In genomic region chr3:84745537-84746189, GRCm38 (mm10) we compare ENCODE assay signal across 9 mouse cellular contexts.
DNase-seq lines count a peak whose midpoint lies in the region; ATAC-seq lines count a peak whose summit lies in the region.
"Had no signal": no experiment of that assay in that cellular context is flagged by ENCODE, and none has a peak within 500 bp of the region (broad histone marks: within the 10 kb centered on the region; RNA-seq: fewer than 3 reads in every experiment).

No protein-coding gene starts in this region.

- peak overlapping the region; percentile 37; the same call in 1 of the 2 replicates for H3K9ac ChIP-seq in neural tube, embryonic 11.5 days (ENCODE audit: low read length)
- no peak overlapping the region for H3K9ac ChIP-seq in intestine, embryonic 15.5 days

- H3K4me2 ChIP-seq in neural tube, embryonic 11.5 days (ENCODE audit: low read depth): peak overlapping the region; percentile 38
- peak overlapping the region; percentile 36 for H3K4me2 ChIP-seq in intestine, embryonic 15.5 days (replicated peaks)

- 25% methylated on average over 18 of the region's 18 CpGs for WGBS in neural tube, embryonic 11.5 days
- WGBS in intestine, embryonic 15.5 days: 16% methylated on average over 18 of the region's 18 CpGs

- intact Hi-C loops in left cerebral cortex, postnatal 36 days (cut with DNase I): no loop called here

- H3K36me3 ChIP-seq in neural tube, embryonic 11.5 days (ENCODE audit: control insufficient read depth, insufficient read depth, low read length): no peaks in the 10 kb centered on the region
- no peaks in the 10 kb centered on the region for H3K36me3 ChIP-seq in intestine, embryonic 15.5 days

- peak; percentile 68; the same call in 1 of the 2 replicates for ATAC-seq in neural tube, embryonic 11.5 days (ENCODE audit: insufficient read depth, low FRiP score, low TSS enrichment)
- ATAC-seq in intestine, embryonic 15.5 days: peak; percentile 81

- no peaks in the 10 kb centered on the region for H3K9me3 ChIP-seq in neural tube, embryonic 11.5 days (ENCODE audit: control insufficient read depth, low read length)
- H3K9me3 ChIP-seq in intestine, embryonic 15.5 days: no peaks in the 10 kb centered on the region

- no peak overlapping the region for H3K4me3 ChIP-seq in neural tube, embryonic 11.5 days (ENCODE audit: low read depth, low read length)
- no peak overlapping the region for H3K4me3 ChIP-seq in intestine, embryonic 15.5 days (replicated peaks)

- no peaks in the 10 kb centered on the region for H3K27me3 ChIP-seq in neural tube, embryonic 11.5 days (ENCODE audit: control insufficient read depth, insufficient read depth, low read length)
- no peaks in the 10 kb centered on the region for H3K27me3 ChIP-seq in intestine, embryonic 15.5 days (replicated peaks)

- peak; percentile 15 for DNase-seq in neural tube, embryonic 11.5 days (ENCODE audit: low spot score)
- no peak for DNase-seq in neural tube, embryonic 10.5 days (ENCODE audit: extremely low spot score, low spot score)
- peak; percentile 17 to 24 for DNase-seq in frontal cortex, postnatal 25 days (ENCODE audit: low spot score in 2 of 2)
- peak; percentile 57 to 68 for DNase-seq in left cerebral cortex, postnatal 36 days (ENCODE audit: low spot score in 2 of 2)
- peak; percentile 52 for DNase-seq in right cerebral cortex, adult 18-20 months
- no peak for DNase-seq in cerebellum, adult 11-12 months
- DNase-seq in spleen, postnatal 14 days (ENCODE audit: low spot score in 2 of 2): no peak

- H3K4me1 ChIP-seq in neural tube, embryonic 11.5 days (ENCODE audit: control insufficient read depth, insufficient read depth, low read length): peaks cover 8% of the 10 kb centered on the region
- H3K4me1 ChIP-seq in intestine, embryonic 15.5 days (replicated peaks): peaks cover 14% of the 10 kb centered on the region; the same call in 1 of the 2 replicates

- H3K27ac ChIP-seq in neural tube, embryonic 11.5 days (ENCODE audit: low read depth, low read length): no peak overlapping the region
- H3K27ac ChIP-seq in intestine, embryonic 15.5 days: peak overlapping the region; percentile 61
- H3K27ac ChIP-seq: macrophage had no signal

Comparison
In these comparisons a context has a peak if more than half of its experiments do, and no peak if none do; other contexts are left out.
1. DNase-seq: peak in neural tube, embryonic 11.5 days (single experiment), frontal cortex, postnatal 25 days (2 of 2), left cerebral cortex, postnatal 36 days (2 of 2) and right cerebral cortex, adult 18-20 months (single experiment); none in neural tube, embryonic 10.5 days (single experiment), cerebellum, adult 11-12 months (single experiment) and spleen, postnatal 14 days (0 of 2).